Mouse (Mus musculus) heart, postnatal 0 days (tissue): ENCODE results near the gene Coq5. TPM values are rescaled to one million over a fixed set of nuclear protein-coding genes. Genes with fewer than 3 reads are reported as not detected.

ENCODE experiments used
- ATAC-seq: fragments of 200-750 bp; cut with Nextera tagmentation; 2 replicates; pipeline ENCODE4 v1.8.0; 2017; ENCODE audit warnings: low read depth, moderate number of reproducible peaks, moderate library complexity; ENCODE audit not compliant: insufficient read depth
- DNase-seq: peaks from one replicate; pipeline ENCODE4 v3.0.0-alpha.2; 2016; ENCODE audit warnings: low spot score
- H3K27ac ChIP-seq: fragments of 300-500 bp; sonication (generic); 2 replicates; pipeline ENCODE4 v1.5.1; 2014; ENCODE audit warnings: low read depth, mild to moderate bottlenecking
- H3K27me3 ChIP-seq: fragments of 300-500 bp; sonication (generic); 2 replicates; pipeline ENCODE4 v1.6.1; 2014; ENCODE audit warnings: low read length, mixed read lengths; ENCODE audit not compliant: control insufficient read depth, insufficient read depth
- H3K36me3 ChIP-seq: fragments of 300-500 bp; sonication (generic); replicated peaks from 2 replicates; pipeline ENCODE4 v1.6.1; 2014; ENCODE audit warnings: low read length, mixed read lengths; ENCODE audit not compliant: control insufficient read depth, insufficient read depth
- H3K4me1 ChIP-seq: fragments of 300-500 bp; sonication (generic); 2 replicates; pipeline ENCODE4 v1.6.1; 2014; ENCODE audit warnings: antibody characterized with exemption; ENCODE audit not compliant: control insufficient read depth, insufficient read depth
- H3K4me2 ChIP-seq: fragments of 300-500 bp; sonication (generic); 2 replicates; pipeline ENCODE4 v1.6.1; 2014; ENCODE audit warnings: low read depth, mild to moderate bottlenecking, low read length, moderate library complexity
- H3K4me3 ChIP-seq: fragments of 300-500 bp; sonication (generic); 2 replicates; pipeline ENCODE4 v1.5.1; 2014; ENCODE audit warnings: low read depth, low read length
- H3K9ac ChIP-seq: fragments of 300-500 bp; sonication (generic); replicated peaks from 2 replicates; pipeline ENCODE4 v1.6.1; 2014; ENCODE audit warnings: low read depth, low read length, mixed read lengths
- H3K9me3 ChIP-seq: fragments of 300-500 bp; sonication (generic); replicated peaks from 2 replicates; pipeline ENCODE4 v1.6.1; 2016; ENCODE audit warnings: low read length; ENCODE audit not compliant: control insufficient read depth
- CTCF ChIP-seq: IDR thresholded peaks from 2 replicates; pipeline ENCODE4 v1.5.1; 2016; ENCODE audit warnings: antibody characterized with exemption, control low read depth, low read depth
- EP300 ChIP-seq: IDR thresholded peaks from 2 replicates; pipeline ENCODE4 v1.6.1; 2016; ENCODE audit warnings: antibody characterized with exemption, low read depth
- WGBS: fragments of 180-500 bp; shearing (Covaris S2); extraction: QIAGEN DNeasy Blood & Tissue Kit; methylation state at CpG from one replicate; pipeline ENCODE4 v1.1.7; 2014; 5-methylcytosine and 5-hydroxymethylcytosine counted together
- polyA plus RNA-seq: library from polyadenylated mRNA; unstranded; fragments of >200 nt; fragmentation: Nextera tagmentation; extraction: Ambion mirVana; gene quantifications from 2 replicates; pipeline ENCODE4 v1.2.1, GENCODE M21; 2015
- total RNA-seq: library from RNA; depleted of rRNA; stranded (reverse); fragments of >200 nt; gene quantifications from 2 replicates; pipeline ENCODE4 v1.2.3, GENCODE M21; 2014; ENCODE audit warnings: low replicate concordance; rRNA removed

The Coq5 gene
- total and polyA plus RNA-seq, 2 experiments from 2014 or later: 82.7 to 116 TPM

DNA sequence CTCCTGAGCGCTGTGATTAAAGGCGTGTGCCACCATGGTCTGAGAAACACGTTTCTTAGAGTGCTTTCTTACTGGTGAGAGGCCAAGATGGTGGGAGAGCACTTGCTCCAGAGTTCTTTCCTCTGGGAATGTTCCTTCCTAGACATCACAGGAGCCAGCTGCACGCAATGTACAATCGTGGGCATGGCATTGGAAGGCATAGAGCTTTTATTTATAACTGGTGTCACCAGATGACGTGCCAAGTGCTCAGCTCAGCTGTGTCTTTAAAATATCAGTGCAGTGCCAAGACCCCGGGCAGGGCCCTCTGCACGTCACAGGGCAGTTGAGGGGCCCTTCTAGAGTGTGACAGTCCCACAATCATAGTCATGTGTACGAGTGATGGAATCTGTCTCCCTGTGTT is 51.5 kb downstream of the Coq5 start:
- ATAC-seq (no peak), DNase-seq (no peak)
- Histone ChIP-seq H3K36me3 (peaks cover 59% of the 10 kb centered on the region), H3K9ac (no peak overlapping the region), H3K9me3 (no peaks in the 10 kb centered on the region), H3K27me3 (no peaks in the 10 kb centered on the region), H3K4me2 (peak overlapping the region; percentile 18; the same call in 1 of the 2 replicates), H3K4me3 (no peak overlapping the region), H3K27ac (peak overlapping the region; percentile 66), H3K4me1 (peaks cover 29% of the 10 kb centered on the region)
- 45% methylated on average over 9 of the region's 9 CpGs for WGBS
- TF ChIP-seq EP300: no peak
- no peak for TF ChIP-seq CTCF

DNA sequence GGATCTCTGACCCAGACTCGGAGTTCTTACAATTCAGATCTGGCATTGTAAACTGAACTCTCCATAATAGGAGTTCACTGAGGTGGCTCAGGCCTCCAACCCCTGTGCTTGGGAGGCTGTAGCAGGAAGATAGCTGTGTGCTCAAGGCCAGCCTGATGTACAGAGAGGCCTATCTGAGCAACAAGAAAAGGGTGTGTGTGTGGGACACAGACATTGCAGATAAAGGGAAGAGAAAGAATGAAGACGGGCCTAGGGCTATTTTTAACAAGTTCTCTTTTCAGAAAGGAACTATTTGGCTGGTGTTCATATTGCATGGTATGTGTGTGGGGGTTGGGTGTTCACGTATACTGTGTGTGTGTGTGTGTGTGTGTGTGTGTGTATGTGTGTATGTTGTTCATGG is 54.2 kb downstream of the Coq5 start:
- WGBS: 20% methylated on average over 3 of the region's 3 CpGs
- H3K27me3 ChIP-seq: no peaks in the 10 kb centered on the region
- peak overlapping the region; percentile 74 for H3K27ac ChIP-seq
- H3K9ac ChIP-seq: no peak overlapping the region
- H3K4me2 ChIP-seq: no peak overlapping the region
- peaks cover 60% of the 10 kb centered on the region for H3K36me3 ChIP-seq
- ATAC-seq (peak; percentile 36; the same call in 1 of the 2 replicates), DNase-seq (peak; percentile 43)
- H3K9me3 ChIP-seq: no peaks in the 10 kb centered on the region
- TF ChIP-seq CTCF: no peak
- TF ChIP-seq EP300: no peak
- H3K4me1 ChIP-seq: peaks cover 22% of the 10 kb centered on the region
- no peak overlapping the region for H3K4me3 ChIP-seq

DNA sequence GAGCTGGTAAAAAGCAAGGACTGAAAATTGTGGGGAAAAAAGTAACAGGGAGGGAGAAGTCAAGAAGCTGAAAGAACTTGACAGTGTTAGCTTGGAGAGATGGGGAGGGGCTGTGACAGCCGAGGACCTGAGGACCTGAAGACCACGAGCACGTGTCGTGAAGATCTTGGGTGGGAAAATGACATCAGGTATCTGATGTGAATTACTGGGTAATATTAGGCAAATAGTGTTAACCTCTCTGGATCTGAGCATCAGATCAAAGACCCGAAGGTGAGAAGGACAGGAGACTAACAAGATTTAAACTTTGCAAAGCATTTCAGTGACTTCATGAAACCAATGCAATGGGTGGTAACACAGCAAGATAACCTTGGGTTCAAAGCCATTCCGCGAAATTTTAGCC is 60.5 kb downstream of the Coq5 start:
- ATAC-seq (no peak), DNase-seq (no peak)
- Histone ChIP-seq H3K4me2 (peak overlapping the region; percentile 87), H3K9me3 (no peaks in the 10 kb centered on the region), H3K27me3 (no peaks in the 10 kb centered on the region), H3K27ac (no peak overlapping the region), H3K9ac (peak overlapping the region; percentile 80), H3K4me1 (peaks cover 11% of the 10 kb centered on the region; the same call in 1 of the 2 replicates), H3K4me3 (peak overlapping the region; percentile 70), H3K36me3 (peaks cover 39% of the 10 kb centered on the region)
- WGBS: 16% methylated on average over 7 of the region's 7 CpGs
- no peak for TF ChIP-seq CTCF
- TF ChIP-seq EP300: no peak

DNA sequence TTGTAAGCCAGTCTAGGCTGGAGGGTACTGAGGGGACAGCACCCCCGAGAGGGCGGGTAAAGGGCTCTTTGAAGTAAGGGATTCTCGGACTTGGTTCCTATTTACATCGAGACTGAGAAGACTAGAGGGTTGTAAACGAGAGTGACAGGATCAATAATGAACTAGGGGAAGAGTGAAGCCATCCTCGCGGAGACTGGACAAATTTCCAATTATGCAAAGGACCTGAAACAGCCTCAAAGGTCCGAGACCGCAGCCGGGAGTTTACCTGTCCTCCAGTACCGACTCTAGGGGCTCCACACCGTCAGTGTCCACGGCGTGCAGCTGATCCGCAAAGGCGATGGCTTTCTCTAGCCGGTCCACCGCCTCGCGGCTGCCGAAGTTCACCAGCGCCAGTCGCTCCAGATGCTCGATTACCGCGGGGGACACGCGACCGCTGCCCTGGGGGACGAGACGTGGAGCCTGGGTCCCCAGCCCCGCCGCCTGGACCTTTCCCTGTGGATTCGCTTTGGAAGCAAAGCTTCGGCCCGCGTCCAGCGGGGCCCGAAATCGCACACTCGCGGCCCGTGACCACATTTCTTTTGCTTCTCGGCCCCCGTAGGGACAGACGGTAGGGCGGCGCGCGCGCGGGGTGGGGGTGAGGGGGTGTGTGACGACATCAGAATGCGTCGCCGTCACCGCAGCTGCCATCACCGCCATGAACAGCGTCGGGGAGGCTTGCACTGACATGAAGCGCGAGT is 61.3 kb downstream of the Coq5 start, which contains the start of the genes Gatc and Triap1:
Gatc (minus strand) TSS at position 602 of the 737 bp plus-strand sequence.
Triap1 (plus strand) TSS at position 649 of the 737 bp plus-strand sequence.
- DNase-seq: peak; percentile 91

DNA sequence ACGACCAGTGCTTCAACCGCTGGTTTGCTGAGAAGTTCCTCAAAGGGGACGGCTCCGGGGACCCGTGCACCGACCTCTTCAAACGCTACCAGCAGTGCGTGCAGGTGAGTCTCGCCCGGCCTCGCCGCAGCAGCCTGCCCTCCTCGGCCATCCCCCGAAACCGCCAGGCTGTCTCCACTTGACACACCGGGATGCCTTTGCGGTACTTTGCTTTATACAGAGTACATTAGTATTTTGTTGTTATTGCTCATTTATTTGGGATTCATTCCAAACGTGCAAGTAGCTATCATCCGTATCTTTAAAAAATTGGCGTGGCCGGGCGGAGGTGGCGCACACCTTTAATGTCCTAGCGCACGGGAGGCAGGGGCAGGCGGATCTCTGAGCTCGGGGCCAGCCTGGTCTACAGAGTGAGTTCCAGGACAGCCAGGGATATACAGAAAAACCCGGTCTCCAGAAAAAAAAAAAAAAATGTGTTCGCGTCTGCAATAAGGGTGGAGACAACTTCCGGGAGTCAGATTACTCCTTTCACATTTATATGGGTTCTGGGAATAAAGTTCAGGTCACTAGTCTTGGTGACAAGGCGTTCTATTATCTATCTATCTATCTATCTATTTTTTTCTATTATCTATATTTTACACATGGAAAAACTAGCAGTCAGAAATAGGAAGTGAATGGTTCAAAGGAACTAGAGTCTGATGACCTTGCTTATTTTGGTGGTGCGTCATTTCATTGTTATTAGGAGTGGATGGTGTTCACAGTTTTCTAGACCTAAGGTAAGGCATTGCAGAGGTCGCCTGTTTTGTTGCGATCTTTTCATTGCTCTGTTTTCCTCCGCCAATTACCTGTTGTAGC is 62.1 kb downstream of the Coq5 start:
- TF ChIP-seq CTCF (no peak), EP300 (no peak)
- Histone ChIP-seq H3K4me1 (peaks cover 11% of the 10 kb centered on the region; the same call in 1 of the 2 replicates), H3K36me3 (peaks cover 42% of the 10 kb centered on the region), H3K27me3 (no peaks in the 10 kb centered on the region), H3K9me3 (no peaks in the 10 kb centered on the region), H3K27ac (peak overlapping the region; percentile 59), H3K4me3 (peak overlapping the region; percentile 70), H3K9ac (peak overlapping the region; percentile 80), H3K4me2 (peak overlapping the region; percentile 87)
- ATAC-seq (peak; percentile 42), DNase-seq (no peak)
- 8% methylated on average over 36 of the region's 36 CpGs for WGBS

More for the DNA sequence above, 61.3 kb downstream of the Coq5 start, which contains the start of the genes Gatc and Triap1:
- Histone ChIP-seq H3K36me3 (peaks cover 39% of the 10 kb centered on the region), H3K4me1 (peaks cover 11% of the 10 kb centered on the region; the same call in 1 of the 2 replicates), H3K27me3 (no peaks in the 10 kb centered on the region), H3K4me3 (peak within 1 kb of the TSS; percentile 70), H3K9ac (peak within 1 kb of the TSS; percentile 80), H3K27ac (peak within 1 kb of the TSS; percentile 59), H3K9me3 (no peaks in the 10 kb centered on the region), H3K4me2 (peak within 1 kb of the TSS; percentile 87)
- 1% methylated on average over 62 of the region's 62 CpGs for WGBS
- TF ChIP-seq EP300: peak; percentile 51; the same call in 1 of the 2 replicates
- no peak for TF ChIP-seq CTCF
- ATAC-seq: peak; percentile 94

Other genes with a start within 250 kb of the Coq5 start
- not detected in 2 replicates for gene Gm10401, start 181.4 kb upstream of the Coq5 start, total RNA-seq
- 13.3 and 14.4 TPM in 2 replicates for gene Gm10401, start 181.4 kb upstream of the Coq5 start, polyA plus RNA-seq
- 266 and 288 TPM in 2 replicates for gene Acads, start 160.3 kb upstream of the Coq5 start, total RNA-seq
- 208 and 211 TPM in 2 replicates for gene Acads, start 160.3 kb upstream of the Coq5 start, polyA plus RNA-seq
- 17.0 and 25.9 TPM in 2 replicates for gene Unc119b, start 144.7 kb upstream of the Coq5 start, total RNA-seq
- gene Unc119b, start 144.7 kb upstream of the Coq5 start, polyA plus RNA-seq: 10.6 and 11.7 TPM in 2 replicates
- gene Mlec, start 121.5 kb upstream of the Coq5 start, total RNA-seq: 68.4 and 74.8 TPM in 2 replicates
- gene Mlec, start 121.5 kb upstream of the Coq5 start, polyA plus RNA-seq: 20.4 and 21.1 TPM in 2 replicates
- 0.39 and 4.1 TPM in 2 replicates for gene Cabp1, start 85.3 kb upstream of the Coq5 start, total RNA-seq
- gene Cabp1, start 85.3 kb upstream of the Coq5 start, polyA plus RNA-seq: 0.78 and 0.96 TPM in 2 replicates
- 41.1 and 71.6 TPM in 2 replicates for gene Pop5, start 43.8 kb upstream of the Coq5 start, total RNA-seq
- gene Pop5, start 43.8 kb upstream of the Coq5 start, polyA plus RNA-seq: 57.9 and 65.9 TPM in 2 replicates
- gene Rnf10, start 6.8 kb upstream of the Coq5 start, total RNA-seq: 76.0 and 82.4 TPM in 2 replicates
- 104 and 105 TPM in 2 replicates for gene Rnf10, start 6.8 kb upstream of the Coq5 start, polyA plus RNA-seq
- 164 and 224 TPM in 2 replicates for gene Dynll1, start 21.3 kb downstream of the Coq5 start, total RNA-seq
- gene Dynll1, start 21.3 kb downstream of the Coq5 start, polyA plus RNA-seq: 615 and 804 TPM in 2 replicates
- 21.3 and 41.1 TPM in 2 replicates for gene Srsf9, start 47.5 kb downstream of the Coq5 start, total RNA-seq
- 62.9 and 67.5 TPM in 2 replicates for gene Srsf9, start 47.5 kb downstream of the Coq5 start, polyA plus RNA-seq
- gene Gatc, start 61.5 kb downstream of the Coq5 start, total RNA-seq: 10.4 and 19.4 TPM in 2 replicates
- gene Gatc, start 61.5 kb downstream of the Coq5 start, polyA plus RNA-seq: 14.8 and 15.1 TPM in 2 replicates
- gene Triap1, start 61.6 kb downstream of the Coq5 start, total RNA-seq: 13.0 and 27.2 TPM in 2 replicates
- gene Triap1, start 61.6 kb downstream of the Coq5 start, polyA plus RNA-seq: 39.2 and 42.3 TPM in 2 replicates
- gene Cox6a1, start 69.3 kb downstream of the Coq5 start, total RNA-seq: 1,673 and 1,690 TPM in 2 replicates
- 2,126 and 2,128 TPM in 2 replicates for gene Cox6a1, start 69.3 kb downstream of the Coq5 start, polyA plus RNA-seq
- gene Msi1, start 149.9 kb downstream of the Coq5 start, total RNA-seq: 2.5 and 5.6 TPM in 2 replicates
- gene Msi1, start 149.9 kb downstream of the Coq5 start, polyA plus RNA-seq: 0.99 and 1.1 TPM in 2 replicates
- not detected in 2 replicates for gene Pla2g1b, start 186.6 kb downstream of the Coq5 start, total RNA-seq
- gene Pla2g1b, start 186.6 kb downstream of the Coq5 start, polyA plus RNA-seq: not detected in 2 replicates
- gene Sirt4, start 205.1 kb downstream of the Coq5 start, total RNA-seq: 13.8 and 29.0 TPM in 2 replicates
- gene Sirt4, start 205.1 kb downstream of the Coq5 start, polyA plus RNA-seq: 14.5 and 15.4 TPM in 2 replicates
- 66.6 and 68.8 TPM in 2 replicates for gene Pxn, start 227.0 kb downstream of the Coq5 start, total RNA-seq
- gene Pxn, start 227.0 kb downstream of the Coq5 start, polyA plus RNA-seq: 19.3 and 19.9 TPM in 2 replicates